Mouse (Mus musculus): ENCODE results near the gene Olfr714.
"Not testable (repeated sequence)": the region's sequence is repeated elsewhere in the genome, so short reads cannot be mapped to it uniquely, and the experiment has no call there.

Olfr714 gene

GRCm38 (mm10) chr7:107070681-107071080 is at the start of gene Olfr714:
Gene Olfr714 (plus strand): TSS chr7:107070981.
- DNase-seq, result no peak

- no peak for DNase-seq
Observed at GRCm38 (mm10) chr7:107030874-107031273, 39.9 kb upstream of the Olfr714 start, which contains the start of gene Olfr713. Gene Olfr713 (plus strand): TSS chr7:107031174.

GRCm38 (mm10) chr7:107039934-107040563 is 30.7 kb upstream of the Olfr714 start:
- no peak for DNase-seq

- DNase-seq, result no peak
Observed at GRCm38 (mm10) chr7:107043136-107043535, 27.6 kb upstream of the Olfr714 start.

GRCm38 (mm10) chr7:107044407-107044806 is 26.4 kb upstream of the Olfr714 start:
- no peak for DNase-seq

- DNase-seq, result peak; percentile 8 to 22
Observed at GRCm38 (mm10) chr7:107045833-107046232, 24.9 kb upstream of the Olfr714 start.

- DNase-seq, result no peak
Observed at GRCm38 (mm10) chr7:107047578-107047977, 23.2 kb upstream of the Olfr714 start.

- no peak for DNase-seq
Observed at GRCm38 (mm10) chr7:107092920-107093319, 22.1 kb downstream of the Olfr714 start, which contains the start of gene Olfr17. Gene Olfr17 (plus strand): TSS chr7:107093220.

- DNase-seq, result not testable (repeated sequence)
Observed at GRCm38 (mm10) chr7:107110269-107110668, 39.5 kb downstream of the Olfr714 start, which contains the start of gene Olfr715b. Gene Olfr715b (minus strand): TSS chr7:107110369.

Data from cerebellum, adult 18-20 months (tissue).